Mouse (Mus musculus) midbrain, embryonic 13.5 days (tissue): ENCODE data around the gene Olfr1012. TPM values are rescaled to one million over a fixed set of nuclear protein-coding genes. Genes with fewer than 3 reads are reported as not detected.

Experiments used
- polyA plus RNA-seq: library from polyadenylated mRNA; unstranded; fragments of >200 nt; fragmentation: Nextera tagmentation; extraction: Ambion mirVana; gene quantifications from 2 replicates; pipeline ENCODE4 v1.2.1, GENCODE M21; 2015

The Olfr1012 gene
- polyA plus RNA-seq, 1 experiment from 2014 or later: not detected

Other genes with a start within 250 kb of the Olfr1012 start
- gene 4833423E24Rik, start 243.7 kb downstream of the Olfr1012 start, polyA plus RNA-seq: 0.19 TPM in 1 of 2 replicates, not detected in the other
- gene Olfr996, start 183.6 kb downstream of the Olfr1012 start, polyA plus RNA-seq: not detected in 2 replicates
- gene Olfr998, start 173.8 kb downstream of the Olfr1012 start, polyA plus RNA-seq: not detected in 2 replicates
- not detected in 2 replicates for gene Olfr1000, start 150.9 kb downstream of the Olfr1012 start, polyA plus RNA-seq
- not detected in 2 replicates for gene Olfr1002, start 112.1 kb downstream of the Olfr1012 start, polyA plus RNA-seq
- gene Olfr154, start 98.3 kb downstream of the Olfr1012 start, polyA plus RNA-seq: not detected in 2 replicates
- not detected in 2 replicates for gene Olfr1006, start 84.0 kb downstream of the Olfr1012 start, polyA plus RNA-seq
- not detected in 2 replicates for gene Olfr1008, start 73.3 kb downstream of the Olfr1012 start, polyA plus RNA-seq
- not detected in 2 replicates for gene Olfr1009, start 47.3 kb downstream of the Olfr1012 start, polyA plus RNA-seq
- gene Olfr1013, start 4.3 kb upstream of the Olfr1012 start, polyA plus RNA-seq: not detected in 2 replicates
- not detected in 2 replicates for gene Olfr1014, start 9.9 kb upstream of the Olfr1012 start, polyA plus RNA-seq
- not detected in 2 replicates for gene Olfr1015, start 19.3 kb upstream of the Olfr1012 start, polyA plus RNA-seq
- not detected in 2 replicates for gene Olfr1016, start 39.8 kb upstream of the Olfr1012 start, polyA plus RNA-seq
- not detected in 2 replicates for gene Olfr1018, start 55.7 kb upstream of the Olfr1012 start, polyA plus RNA-seq
- not detected in 2 replicates for gene Olfr1019, start 82.7 kb upstream of the Olfr1012 start, polyA plus RNA-seq
- not detected in 2 replicates for gene Olfr1020, start 84.3 kb upstream of the Olfr1012 start, polyA plus RNA-seq
- gene Olfr1022, start 105.8 kb upstream of the Olfr1012 start, polyA plus RNA-seq: not detected in 2 replicates
- gene Olfr1023, start 122.9 kb upstream of the Olfr1012 start, polyA plus RNA-seq: not detected in 2 replicates
- gene Olfr1024, start 142.3 kb upstream of the Olfr1012 start, polyA plus RNA-seq: not detected in 2 replicates
- not detected in 2 replicates for gene Olfr1025-ps1, start 152.4 kb upstream of the Olfr1012 start, polyA plus RNA-seq
- not detected in 2 replicates for gene Olfr1026, start 158.8 kb upstream of the Olfr1012 start, polyA plus RNA-seq
- gene Olfr1028, start 187.7 kb upstream of the Olfr1012 start, polyA plus RNA-seq: not detected in 2 replicates
- gene Olfr1029, start 211.1 kb upstream of the Olfr1012 start, polyA plus RNA-seq: not detected in 2 replicates
- gene Olfr1030, start 216.5 kb upstream of the Olfr1012 start, polyA plus RNA-seq: not detected in 2 replicates
- not detected in 2 replicates for gene Olfr1031, start 227.5 kb upstream of the Olfr1012 start, polyA plus RNA-seq
- not detected in 2 replicates for gene Olfr1032, start 242.8 kb upstream of the Olfr1012 start, polyA plus RNA-seq